Mouse (Mus musculus) right cerebral cortex, postnatal 4 days (tissue): ENCODE data around the gene Zfp462.
"Not testable (repeated sequence)": the region's sequence is repeated elsewhere in the genome, so short reads cannot be mapped to it uniquely, and the experiment has no call there.

Experiments
- DNase-seq: peaks from one replicate; pipeline ENCODE4 v3.0.0-alpha.2; 2022

Gene Zfp462

DNA sequence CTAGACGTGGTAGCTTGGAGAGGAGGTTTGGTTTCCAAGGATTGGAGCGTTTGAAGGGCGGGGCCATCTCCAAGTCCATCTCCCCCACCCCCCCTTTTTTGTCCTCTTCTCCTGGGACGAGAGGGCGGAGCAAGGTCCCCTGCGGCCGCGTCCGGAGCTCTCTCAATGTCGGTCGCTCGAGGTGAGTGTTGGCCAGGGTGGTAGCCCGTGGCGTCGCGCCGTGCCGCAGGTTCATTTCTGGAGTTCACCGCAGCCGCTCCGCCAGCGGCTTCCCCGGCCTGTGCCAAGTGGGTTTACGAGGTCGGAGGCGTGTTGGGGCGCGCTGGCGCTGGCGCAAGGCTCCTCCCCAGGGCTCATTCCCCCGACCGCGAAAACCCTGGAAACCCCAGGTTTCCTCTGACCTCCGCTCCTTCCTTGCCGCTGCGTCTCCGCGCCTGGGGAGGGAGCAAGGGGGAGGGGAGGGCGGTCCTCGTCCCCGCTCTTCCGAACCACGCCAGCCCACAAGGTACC, at the start of gene Zfp462:
Gene Zfp462 (plus strand): TSS at position 128 of the 510 bp plus-strand sequence.
- DNase-seq = peak; percentile 43

DNA sequence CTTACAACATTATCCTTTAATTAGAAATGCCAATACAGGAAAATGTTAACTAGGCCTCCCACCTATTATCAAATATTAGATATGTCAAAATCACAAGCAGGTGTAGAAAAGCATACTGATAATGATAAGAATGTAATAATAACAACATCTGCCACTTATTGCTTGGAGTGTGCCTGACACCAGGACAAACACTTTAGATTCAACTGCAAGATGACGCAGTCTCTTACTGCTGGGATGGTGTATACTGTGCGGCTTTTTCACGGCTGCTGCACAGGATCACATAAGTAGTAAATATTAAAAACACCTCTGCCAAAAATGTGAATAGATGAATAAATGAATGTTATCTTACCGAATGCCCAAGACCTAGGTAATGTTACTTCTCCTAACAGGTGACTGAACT, 48.8 kb upstream of the Zfp462 start:
- no peak for DNase-seq

DNA sequence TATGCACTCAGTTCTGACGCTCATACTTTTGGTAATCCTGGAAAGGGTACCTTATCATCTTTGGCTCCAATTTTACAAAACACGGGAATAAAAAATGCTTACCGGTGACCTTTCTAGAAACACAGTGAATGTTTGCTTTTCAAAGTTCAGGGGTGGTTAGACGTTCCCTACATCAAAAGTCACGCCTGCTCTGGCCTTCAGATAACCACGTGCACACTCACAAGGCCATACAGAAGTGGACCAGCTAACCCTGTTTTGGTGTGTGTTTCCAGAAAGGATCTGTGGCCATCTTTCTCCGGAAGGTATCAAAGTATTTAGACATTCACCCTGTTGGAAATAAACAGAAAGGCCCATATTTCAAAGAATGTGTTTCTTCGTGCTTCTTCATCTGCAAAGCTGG, 40.2 kb upstream of the Zfp462 start:
- no peak for DNase-seq

DNA sequence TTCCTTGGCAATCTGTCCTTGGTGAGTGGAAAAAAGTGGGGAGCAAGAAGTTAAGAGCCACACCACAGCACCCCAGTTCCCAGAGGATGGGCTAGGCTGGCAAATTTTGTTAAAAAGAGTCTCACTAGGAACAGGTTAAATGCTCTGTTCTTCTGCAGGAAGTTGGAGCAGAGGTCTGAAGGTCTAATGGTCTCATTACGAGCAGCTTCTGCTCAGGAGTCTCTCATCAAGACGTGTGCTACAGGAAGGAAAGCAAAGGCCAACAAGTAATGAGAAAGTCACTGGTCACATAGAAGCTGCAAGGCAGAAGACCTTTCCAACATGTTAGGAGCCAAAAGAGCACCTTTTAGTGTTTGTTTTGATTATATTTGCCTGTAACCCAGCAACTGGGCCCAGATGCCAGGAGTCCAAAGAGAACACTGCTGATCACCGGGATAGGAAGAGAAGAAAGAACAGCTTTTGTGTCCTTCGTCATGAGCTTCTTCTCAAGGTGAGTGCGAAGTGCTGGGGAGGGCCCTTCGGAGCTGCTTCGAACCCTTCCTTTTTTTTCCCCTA, 39.4 kb upstream of the Zfp462 start:
- DNase-seq = no peak

DNA sequence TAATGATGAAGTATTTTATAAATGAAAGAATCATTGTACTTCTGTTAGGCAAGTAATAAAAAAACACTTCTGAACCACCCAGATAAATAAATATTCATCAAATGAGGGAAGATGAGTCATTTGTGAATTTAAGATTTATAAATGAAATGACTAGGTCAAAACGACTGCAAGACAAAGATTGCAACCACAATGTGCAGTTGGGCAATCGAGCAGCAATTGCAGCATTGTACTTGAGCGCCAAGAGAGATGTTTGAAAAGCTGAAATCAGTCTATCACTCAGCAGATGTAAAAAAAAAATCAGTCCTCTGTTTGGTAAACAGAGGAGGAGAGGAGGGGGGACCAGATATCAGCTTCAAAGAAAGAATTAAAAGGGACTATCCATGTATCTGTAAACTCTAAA, 34.5 kb upstream of the Zfp462 start:
- DNase-seq = no peak

DNA sequence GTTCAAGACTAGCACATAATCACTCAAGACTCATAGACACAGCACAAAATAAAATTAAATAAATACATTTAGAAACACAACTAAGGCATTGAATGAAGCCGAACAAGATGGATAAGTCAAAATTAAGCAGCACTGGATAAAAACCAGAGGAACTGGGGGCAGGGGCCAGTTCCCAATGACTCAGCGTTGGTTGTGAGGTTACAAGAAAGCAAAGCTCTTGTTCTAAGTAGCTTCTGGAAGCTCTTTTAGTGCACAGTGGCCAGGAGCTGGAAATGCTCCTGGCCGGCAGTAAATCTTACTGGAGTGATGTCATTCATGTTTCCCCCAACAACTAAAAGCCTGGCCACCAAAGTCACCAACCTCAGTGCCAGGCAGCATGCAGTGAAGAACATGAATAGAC, 26.6 kb upstream of the Zfp462 start:
- no peak for DNase-seq

DNA sequence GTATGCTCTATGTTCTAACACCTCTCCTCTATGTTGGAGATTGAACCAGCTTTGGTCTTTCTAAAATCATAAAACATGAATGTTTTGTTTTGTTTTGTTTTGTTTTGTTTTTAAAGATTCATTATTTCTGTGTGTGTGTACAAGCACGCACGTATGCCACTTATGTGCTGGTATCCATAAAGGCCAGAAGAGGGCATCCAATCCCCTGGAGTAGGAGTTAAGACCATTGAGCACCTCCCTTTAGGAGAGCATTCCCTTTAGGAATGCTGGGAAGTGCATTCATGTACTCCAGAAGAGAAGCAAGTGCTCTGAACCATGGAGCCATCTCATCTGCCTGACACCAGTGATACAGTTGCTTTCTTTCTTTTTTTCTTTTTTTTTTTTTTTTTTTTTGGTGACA, 21.5 kb upstream of the Zfp462 start:
- DNase-seq = no peak

DNA sequence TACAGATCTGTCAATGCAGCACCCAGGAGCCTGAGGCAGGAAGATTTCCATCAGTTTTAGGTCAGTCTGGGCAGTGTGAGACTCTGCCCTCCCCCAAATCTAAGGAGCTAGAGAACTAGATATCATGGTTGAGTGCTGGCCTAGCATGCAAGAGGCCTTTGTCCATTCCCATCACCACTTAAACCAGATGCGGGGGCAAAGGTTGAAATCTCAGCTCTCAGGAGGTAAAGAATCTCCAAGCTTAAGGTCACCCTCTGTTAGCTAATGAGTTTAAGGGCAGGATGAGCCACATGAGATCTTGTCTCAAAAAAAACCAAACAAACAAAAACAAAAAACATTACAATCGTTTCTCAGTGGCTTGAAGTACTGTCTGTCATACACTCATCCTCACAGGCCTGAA, 20.5 kb upstream of the Zfp462 start:
- no peak for DNase-seq

DNA sequence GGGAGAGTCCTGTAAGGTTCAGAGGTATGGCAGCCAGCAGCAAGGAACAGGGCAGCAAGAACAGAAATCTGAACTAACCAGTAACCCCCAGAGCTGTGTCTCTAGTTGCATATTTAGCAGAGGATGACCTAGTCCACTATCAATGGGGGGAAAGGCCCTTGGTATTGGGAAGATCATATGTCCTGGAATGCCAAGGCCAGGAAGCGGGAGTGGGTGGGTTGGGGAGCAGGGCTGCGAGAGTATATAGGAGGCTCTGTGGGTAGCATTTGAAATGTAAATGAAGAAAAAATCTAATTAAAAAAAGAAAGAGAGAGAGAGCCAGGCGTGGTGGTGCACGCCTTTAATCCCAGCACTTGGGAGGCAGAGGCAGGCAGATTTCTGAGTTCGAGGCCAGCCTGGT, 18.4 kb upstream of the Zfp462 start:
- DNase-seq = not testable (repeated sequence)

DNA sequence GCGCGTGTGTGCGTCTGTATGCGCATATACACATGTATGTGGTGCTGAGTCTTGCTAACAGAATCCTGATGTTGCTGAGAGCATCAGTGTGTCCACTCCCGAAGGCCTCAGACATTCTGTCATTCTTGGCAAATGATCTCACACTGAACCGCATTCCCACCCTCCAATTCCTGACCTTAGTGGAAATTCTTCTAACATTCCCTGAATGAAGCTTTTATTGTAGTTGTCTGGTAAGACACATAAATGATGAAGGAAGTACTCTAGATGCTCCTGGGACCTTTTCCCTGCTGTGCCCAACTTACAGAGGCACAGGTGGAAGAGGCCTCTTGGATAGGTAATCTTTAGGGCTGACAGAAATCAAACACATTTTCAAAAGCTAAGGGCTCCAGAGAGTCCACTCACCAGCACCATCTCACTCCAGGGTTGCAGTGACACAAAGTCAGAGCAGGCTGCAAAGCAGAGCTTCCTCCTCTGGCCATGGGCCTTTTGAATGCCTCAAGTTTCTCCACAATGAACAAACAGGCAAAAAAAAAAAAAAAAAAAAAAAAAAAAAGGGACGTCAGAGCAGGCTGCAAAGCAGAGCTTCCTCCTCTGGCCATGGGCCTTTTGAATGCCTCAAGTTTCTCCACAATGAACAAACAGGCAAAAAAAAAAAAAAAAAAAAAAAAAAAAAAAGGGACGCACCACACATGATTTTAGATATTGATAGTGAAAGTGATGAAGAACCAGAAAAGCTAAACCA, 17.4 kb upstream of the Zfp462 start:
- DNase-seq = not testable (repeated sequence)

DNA sequence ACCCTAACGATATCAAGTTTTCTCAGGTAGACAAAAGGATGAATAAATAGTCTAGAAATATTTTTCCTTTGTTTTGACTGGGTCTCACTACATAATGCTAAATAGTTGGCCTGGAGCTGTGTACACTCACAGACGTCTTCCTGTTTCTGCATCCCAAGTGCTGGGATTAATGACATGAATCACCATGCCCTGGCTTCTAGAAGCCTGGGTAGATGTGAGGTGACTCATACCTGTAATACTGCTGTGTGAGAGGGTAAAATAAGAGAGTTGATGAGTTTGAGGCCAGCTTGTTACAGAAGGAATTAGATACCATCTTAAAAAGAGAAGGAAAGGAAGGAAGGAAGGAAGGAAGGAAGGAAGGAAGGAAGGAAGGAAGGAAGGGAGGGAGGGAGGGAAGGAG, 15.2 kb upstream of the Zfp462 start:
- no peak for DNase-seq

DNA sequence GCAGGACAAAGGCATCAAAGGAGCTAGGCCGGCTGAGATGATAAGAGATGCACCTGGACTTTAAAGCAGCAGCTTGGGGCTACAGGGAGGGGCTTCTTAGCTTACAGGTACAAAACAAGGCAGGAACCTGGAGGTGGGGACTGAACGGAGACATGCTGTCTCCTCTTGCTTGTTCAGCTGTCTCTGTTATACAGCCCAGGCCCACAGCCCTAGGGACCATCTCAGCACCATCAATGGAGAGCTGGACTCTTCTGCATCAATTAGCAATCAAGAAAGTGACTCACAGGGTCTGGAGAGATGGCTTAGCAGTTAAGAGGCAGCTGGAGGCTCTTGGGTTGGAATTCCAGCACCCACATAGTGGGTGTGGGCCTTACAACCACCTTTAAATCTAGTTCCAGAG, 12.2 kb upstream of the Zfp462 start:
- DNase-seq = no peak

DNA sequence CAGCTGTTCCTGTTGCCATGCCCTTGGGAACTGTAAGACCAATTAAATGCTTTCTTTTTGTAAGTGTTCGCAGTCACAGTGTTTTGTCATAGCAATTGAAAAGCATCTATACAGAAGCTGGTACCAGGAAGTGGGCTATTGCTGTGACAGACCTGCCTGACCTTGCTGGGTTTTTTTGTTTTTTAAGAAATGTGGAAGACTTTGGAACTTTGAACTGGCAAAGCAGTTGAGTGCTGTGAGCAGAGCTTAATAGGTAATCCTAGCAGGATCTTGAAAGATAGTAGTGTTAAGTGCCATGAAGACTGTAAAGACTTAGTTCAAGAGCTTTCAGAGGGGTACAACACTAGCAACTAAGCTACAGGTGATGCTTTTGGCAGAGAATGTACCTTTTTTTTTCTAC, 7.7 kb upstream of the Zfp462 start:
- DNase-seq = no peak

DNA sequence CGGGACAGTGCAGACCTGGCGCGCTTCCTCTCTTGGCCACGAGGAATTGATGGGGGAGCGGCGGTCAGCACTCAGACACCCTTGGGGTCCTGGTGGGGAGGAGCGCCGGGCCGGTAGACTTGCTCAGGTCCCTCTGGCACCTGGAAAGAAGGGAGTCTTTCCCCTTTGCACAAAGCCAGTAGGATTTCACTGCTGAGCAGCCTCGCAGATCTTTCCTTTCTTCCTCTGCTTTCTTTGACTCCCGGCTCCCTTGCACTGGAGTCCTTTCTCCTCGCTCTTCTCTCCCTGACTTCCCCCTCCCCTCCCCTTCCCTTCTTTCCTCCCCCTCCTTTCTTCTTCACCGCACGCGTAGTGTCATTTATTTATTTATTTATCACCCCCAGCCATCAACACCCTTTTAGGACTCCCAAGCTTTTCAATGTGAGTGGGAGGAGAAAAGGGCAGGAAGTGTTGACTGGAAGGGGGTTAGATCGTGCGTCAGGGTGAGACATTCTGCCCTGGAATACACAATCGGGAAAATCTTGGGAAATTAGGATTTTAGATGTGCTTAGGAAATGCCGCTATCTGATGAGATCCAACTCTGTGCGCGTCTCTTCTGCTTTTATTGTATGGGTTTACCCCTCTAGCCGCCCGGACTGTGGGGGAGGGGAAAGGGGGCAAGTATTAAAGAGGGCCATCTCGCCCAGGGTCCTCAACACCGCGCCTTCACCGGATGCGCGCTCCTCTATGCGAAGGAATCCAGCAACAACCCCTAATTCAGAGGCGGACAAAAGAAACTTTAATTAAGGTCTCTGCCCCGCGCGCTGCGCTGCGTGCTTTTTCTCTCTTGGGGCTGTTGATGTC, 976 bp downstream of the Zfp462 start:
- DNase-seq = peak; percentile 48

DNA sequence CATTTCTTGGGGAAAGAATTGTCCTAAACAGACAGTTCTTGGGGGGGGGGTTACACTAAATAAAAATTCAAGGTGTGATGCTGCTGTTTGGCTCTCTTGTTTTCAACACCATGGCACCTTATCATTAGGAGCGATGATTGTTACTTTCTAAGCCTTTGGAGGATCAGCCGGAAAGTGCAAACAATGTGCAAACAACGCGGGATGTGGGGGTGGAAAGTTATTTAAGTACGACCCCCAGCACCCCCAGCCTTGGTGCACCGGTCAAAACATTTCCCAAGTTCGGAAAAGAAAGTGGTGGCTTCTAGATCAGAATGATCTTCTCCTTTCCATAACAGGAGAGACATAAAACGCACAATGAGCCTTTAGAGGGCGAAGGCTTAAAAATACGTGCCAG, 1.8 kb downstream of the Zfp462 start:
- no peak for DNase-seq

DNA sequence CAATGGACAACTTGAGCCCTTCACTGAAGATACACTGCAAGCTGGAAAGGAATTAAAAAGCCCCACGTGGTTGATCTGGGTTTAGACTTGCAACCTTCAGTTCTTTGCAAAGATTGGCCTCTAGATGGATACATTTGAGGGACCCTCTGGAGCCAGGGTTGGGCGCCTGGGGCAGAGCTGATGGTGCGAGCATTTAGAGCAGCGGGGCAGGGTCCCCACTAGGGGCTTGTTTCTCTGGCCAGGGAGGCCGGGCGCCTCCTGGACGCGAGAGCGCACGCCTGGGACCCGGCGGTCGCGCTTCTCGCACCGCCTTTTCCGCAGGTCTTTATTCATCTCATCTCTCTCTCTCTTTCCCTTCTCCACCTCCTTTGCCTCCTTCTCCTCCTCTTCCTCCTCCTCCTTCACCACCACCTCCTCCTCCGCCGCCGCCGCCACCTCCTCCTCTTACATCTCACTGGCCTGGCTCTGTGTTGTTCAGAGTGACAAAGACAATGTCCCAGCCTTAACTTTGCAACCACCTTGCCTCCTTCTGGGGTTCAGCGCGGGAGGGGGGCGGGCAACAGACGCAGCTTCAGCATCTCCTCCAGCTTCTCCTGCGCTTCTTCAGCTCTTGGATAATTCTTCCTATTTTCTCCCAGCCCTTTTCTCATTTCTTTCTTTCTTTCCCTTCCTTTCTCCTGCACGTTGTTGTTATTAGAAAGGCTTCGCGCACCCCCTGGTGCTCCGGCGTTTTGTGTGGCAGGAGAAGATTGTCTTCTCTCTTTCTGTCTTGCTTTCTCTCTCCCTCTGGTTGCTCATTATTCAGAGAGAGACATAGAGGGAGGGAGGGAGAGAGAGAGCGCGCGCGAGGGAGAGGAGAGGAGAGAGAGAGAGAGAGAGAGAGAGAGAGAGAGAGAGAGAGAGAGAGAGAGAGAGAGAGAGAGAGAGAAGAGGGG, 2.5 kb downstream of the Zfp462 start:
- peak; percentile 57 for DNase-seq

DNA sequence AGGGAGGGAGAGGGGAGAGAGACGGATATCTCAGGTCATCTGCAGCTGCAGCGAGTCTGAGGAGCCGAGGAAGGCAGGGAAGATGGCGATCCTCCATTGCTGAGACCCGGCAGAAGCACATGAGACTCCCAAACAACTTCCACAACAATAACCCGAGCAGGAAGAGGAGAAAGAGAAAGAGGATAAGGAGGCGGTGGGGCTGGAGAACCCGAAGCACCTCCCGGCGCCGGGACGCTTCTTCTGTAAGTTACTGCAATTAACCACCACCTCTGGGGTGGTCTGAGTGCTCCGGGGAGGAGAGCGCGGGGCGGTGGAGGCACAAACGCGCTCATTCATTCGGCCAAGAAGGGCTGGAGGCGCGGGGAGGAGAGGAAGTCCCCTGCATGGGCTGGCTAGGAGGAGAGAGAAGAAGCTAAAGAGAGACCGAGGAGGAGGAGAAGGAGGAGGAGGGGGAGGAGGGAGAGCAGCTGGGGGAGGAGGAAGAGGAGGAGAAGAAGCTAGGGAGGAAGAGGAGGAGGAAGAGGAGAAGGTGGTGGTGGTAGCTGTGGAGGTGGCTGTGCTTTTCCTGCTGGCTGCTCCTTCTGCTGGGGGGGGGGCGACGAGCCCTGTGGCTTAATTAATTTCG, 3.3 kb downstream of the Zfp462 start:
- DNase-seq = peak; percentile 64

DNA sequence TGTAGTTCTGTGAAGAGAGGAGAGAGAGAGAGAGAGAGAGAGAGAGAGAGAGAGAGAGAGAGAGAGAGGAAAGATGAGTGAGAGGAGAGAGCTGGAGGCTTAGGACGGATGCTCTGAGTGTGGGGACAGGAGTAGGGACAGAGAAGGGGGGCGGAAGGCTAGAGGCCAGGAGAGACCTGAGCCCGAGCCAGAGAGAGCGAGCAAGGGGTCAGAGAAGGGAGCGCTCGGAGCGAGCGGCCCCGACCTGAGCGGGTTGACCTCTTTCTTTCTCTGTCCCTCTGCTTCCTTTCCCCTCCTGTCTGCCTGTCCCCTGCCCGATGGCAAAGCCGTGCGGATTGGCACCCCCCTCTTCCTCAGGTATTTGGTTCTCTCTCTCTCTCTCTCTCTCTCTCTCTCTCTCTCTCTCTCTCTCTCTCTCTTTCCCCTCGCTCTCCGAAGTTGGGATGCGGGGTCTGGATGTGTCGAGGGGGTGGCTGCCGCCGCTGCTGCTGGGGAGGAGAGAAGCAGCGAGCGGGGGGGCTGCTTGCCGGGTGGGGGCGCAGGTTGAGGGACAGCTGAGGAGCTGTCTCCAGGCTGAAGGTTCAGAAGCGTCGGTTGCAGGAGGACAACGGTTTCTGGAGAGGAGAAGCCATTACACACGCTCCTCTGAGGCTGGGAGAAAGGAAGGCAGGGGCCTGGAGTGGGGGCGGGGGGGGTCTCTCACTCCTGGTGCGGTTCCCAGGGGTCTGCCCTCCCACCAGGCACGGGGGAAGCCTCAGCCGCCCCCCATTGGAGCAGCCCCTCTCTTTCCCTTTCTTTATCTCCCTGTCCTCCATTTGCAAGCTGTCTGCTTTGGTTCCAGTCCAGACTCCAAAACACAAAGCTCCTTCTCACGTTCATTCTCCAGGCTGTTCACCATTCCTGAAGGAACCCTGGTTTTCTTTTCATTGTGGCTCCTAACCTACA, 4.0 kb downstream of the Zfp462 start:
- DNase-seq = peak; percentile 67

DNA sequence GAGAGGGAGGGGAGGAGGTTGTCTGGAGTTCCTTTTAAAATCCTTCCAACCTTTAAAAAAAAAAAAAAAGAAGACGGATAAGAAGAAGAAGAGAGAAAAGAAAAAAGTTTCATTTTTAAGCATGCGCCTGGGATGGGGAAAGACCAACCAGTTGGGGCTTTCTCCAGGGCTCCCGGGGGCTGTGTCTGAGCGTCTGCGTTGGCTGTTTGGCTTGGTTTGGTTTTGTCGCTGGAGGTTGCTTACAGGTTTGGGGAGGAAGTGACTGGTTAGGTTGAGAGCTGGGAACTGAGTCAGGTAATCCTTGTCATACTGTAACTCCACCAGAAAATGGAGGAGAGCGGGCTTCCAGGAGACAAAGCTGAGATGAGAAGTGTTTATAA, 4.7 kb downstream of the Zfp462 start:
- DNase-seq = no peak

DNA sequence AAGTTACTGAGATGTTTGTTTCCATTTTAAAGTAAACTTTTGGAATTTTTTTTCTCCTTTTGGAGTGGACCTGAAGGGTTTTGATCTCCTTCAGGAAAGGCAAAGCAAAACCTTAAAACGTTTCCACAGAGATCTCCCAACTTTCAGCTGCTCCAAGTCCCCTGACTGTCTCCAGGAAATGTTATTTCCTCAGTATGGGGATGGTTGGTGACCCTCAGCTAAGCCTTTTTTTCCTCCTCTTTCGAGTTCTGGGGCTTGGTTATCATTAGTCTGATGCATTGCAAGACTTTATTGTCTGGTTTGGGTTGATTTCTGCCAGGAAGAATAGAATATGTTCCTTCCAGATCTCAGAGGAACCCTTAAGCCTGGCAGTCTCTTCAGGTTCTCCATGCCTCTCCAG, 5.3 kb downstream of the Zfp462 start:
- DNase-seq = no peak

DNA sequence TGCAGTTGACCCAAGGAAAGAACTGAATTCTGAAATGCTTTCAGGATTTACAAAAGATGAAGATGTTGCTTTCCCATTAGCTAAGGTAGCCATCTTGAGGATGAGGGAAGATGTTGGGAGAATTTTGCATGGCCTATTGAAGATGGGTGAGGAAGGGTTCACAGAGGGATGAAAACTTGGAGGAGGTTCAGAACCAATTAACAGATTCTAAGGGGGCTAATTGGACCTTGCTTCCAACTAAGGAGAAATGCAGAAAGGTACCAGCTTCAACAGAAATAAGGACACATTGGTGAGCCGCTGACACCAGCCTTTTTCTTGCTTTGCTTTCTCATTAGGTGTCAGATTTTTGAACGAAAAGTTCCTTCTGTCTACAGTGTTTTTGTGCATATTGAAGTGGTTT, 6.0 kb downstream of the Zfp462 start:
- no peak for DNase-seq
